Mouse (Mus musculus): Measurements from ENCODE around the gene Gsta2.
"Not testable (repeated sequence)": the region's sequence is repeated elsewhere in the genome, so short reads cannot be mapped to it uniquely, and the experiment has no call there.

DNA sequence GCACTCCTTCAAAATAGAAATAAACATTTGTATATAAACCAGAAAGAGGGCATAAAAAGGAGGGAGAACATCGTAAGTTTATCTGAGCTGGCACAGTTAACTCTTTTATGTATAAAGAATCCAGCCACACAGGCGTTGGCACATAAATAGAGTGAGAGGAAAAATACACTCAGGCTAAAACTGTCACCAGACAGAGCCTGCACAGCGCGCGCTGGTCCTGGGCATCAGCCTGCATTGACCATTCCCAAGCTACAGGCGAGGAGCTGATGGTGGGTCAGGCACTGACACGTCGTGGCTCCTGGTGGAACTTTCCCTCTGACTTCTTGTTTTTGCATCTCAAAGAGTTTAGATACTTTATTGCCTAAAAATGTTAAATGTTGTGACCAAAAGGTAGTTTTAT lies 63.1 kb downstream of the Gsta2 start:
- not testable (repeated sequence) for TF ChIP-seq CTCF (IDR thresholded peaks at IDR 0.05; ENCODE audit: control insufficient read depth, insufficient read depth, insufficient replicate concordance, low read depth, low read length); POLR2A (IDR thresholded peaks at IDR 0.05; ENCODE audit: control insufficient read depth, low read depth, low read length)

Measured in testis, adult 2 months (tissue).